Mouse (Mus musculus) lung, postnatal 0 days (tissue): ENCODE measurements at regions not wholly inside any gene's neighbourhood (a gene's known extent, or its start where the extent isn't known, plus 50 kb on each side); places are given as distances from the start of the nearest gene placed in this dataset.

Experiments used
- ATAC-seq: fragments of 200-750 bp; cut with Nextera tagmentation; 2 replicates; pipeline ENCODE4 v1.8.0; 2017; ENCODE audit warnings: moderate library complexity
- DNase-seq: peaks from one replicate; pipeline ENCODE4 v3.0.0-alpha.2; 2016; ENCODE audit warnings: low spot score
- H3K27ac ChIP-seq: fragments of 300-500 bp; sonication (generic); 2 replicates; pipeline ENCODE4 v1.5.1; 2014; ENCODE audit warnings: antibody characterized with exemption, mild to moderate bottlenecking, low read length, mixed read lengths
- H3K27me3 ChIP-seq: fragments of 300-500 bp; sonication (generic); replicated peaks from 2 replicates; pipeline ENCODE4 v1.6.1; 2014; ENCODE audit warnings: low read length, mixed read lengths; ENCODE audit not compliant: insufficient read depth
- H3K36me3 ChIP-seq: fragments of 300-500 bp; sonication (generic); 2 replicates; pipeline ENCODE4 v1.6.1; 2014; ENCODE audit warnings: low read length, mixed read lengths; ENCODE audit not compliant: insufficient read depth
- H3K4me1 ChIP-seq: fragments of 300-500 bp; sonication (generic); 2 replicates; pipeline ENCODE4 v1.6.1; 2014; ENCODE audit warnings: antibody characterized with exemption, low read depth, low read length, mixed read lengths; ENCODE audit not compliant: insufficient read depth
- H3K4me2 ChIP-seq: fragments of 300-500 bp; sonication (generic); replicated peaks from 2 replicates; pipeline ENCODE4 v1.6.1; 2014; ENCODE audit warnings: low read depth, mild to moderate bottlenecking, low read length, moderate library complexity, mixed read lengths
- H3K4me3 ChIP-seq: fragments of 300-500 bp; sonication (generic); 2 replicates; pipeline ENCODE4 v1.5.1; 2014; ENCODE audit warnings: low read depth, low read length
- H3K9ac ChIP-seq: fragments of 300-500 bp; sonication (generic); replicated peaks from 2 replicates; pipeline ENCODE4 v1.6.1; 2014; ENCODE audit warnings: low read depth, mild to moderate bottlenecking
- H3K9me3 ChIP-seq: fragments of 300-500 bp; sonication (generic); 2 replicates; pipeline ENCODE4 v1.6.1; 2016; ENCODE audit warnings: low read length, mixed read lengths
- CTCF ChIP-seq: IDR thresholded peaks from 2 replicates; pipeline ENCODE4 v1.5.1; 2016; ENCODE audit warnings: antibody characterized with exemption, mild to moderate bottlenecking
- EP300 ChIP-seq: IDR thresholded peaks from 2 replicates; pipeline ENCODE4 v1.6.1; 2016; ENCODE audit warnings: antibody characterized with exemption, mild to moderate bottlenecking, control low read depth
- WGBS: fragments of 180-500 bp; shearing (Covaris S2); extraction: QIAGEN DNeasy Blood & Tissue Kit; methylation state at CpG from one replicate; pipeline ENCODE4 v1.1.7; 2014; 5-methylcytosine and 5-hydroxymethylcytosine counted together

DNA sequence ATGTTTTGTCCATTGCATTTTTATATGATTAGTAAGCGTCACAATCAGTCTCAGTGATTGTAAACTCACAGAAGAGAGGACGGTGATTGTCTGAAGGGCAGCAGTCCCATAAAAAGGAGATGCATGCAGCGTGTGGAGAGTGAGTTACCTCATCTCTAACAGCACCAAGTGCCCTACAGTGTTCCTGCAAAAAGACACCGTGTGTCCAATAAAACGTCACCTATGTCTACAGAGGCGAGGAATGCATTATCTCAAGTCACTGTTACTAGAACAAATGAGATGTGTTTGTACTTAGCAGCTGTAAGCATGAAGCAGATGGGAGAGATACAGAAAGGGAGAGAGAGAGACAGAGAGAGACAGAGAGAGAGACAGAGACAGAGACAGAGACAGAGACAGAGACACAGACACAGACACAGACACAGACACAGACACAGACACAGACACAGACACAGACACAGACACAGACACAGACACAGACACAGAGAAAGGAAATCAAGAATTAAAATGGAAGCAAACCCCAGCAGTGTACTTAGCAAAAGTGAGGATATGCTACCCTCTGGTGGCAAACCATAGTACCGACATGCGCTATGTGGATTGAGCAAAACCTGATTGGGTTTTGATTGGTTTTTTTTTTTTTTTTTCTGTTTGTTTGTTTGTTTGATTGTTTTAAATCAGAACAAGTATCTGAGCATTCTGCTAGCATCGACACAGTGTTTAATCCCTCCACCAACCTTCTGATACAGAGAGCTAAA is 352.9 kb downstream of the Phf14 start:
- Histone ChIP-seq H3K9me3 (no peaks in the 10 kb centered on the region), H3K27me3 (no peaks in the 10 kb centered on the region), H3K36me3 (no peaks in the 10 kb centered on the region), H3K4me2 (no peak overlapping the region), H3K27ac (no peak overlapping the region), H3K4me1 (no peaks in the 10 kb centered on the region), H3K4me3 (no peak overlapping the region), H3K9ac (no peak overlapping the region)
- no peak for TF ChIP-seq EP300
- TF ChIP-seq CTCF: peak; percentile 78
- peak; percentile 58 for DNase-seq
- WGBS: 35% methylated on average over 9 of the region's 9 CpGs
- peak; percentile 76 for ATAC-seq
